Mouse (Mus musculus): ENCODE measurements around the gene Nup107. TPM values are rescaled to one million over a fixed set of nuclear protein-coding genes. Genes with fewer than 3 reads are reported as not detected.
"Not testable (repeated sequence)": the region's sequence is repeated elsewhere in the genome, so short reads cannot be mapped to it uniquely, and the experiment has no call there.

Gene Nup107
- polyA plus RNA-seq, 1 experiment from 2014 or later = 49.8 TPM

GRCm38 (mm10) chr10:117709930-117710603 lies 82.4 kb downstream of the Nup107 start:
- Histone ChIP-seq H3K9ac (ENCODE audit: low read length) (peak overlapping the region; percentile 100), H3K27ac (ENCODE audit: low read length) (peak overlapping the region; percentile 99), H3K4me3 (replicated peaks; ENCODE audit: low read length) (peak overlapping the region; percentile 87), H3K4me1 (ENCODE audit: control insufficient read depth, insufficient read depth, low read length) (peaks cover 14% of the 10 kb centered on the region), H3K36me3 (ENCODE audit: control insufficient read depth, insufficient read depth, low read length) (0 out of 2 replicates have a peak, but pooled peaks cover 4% of the 10 kb centered on the region), H3K4me2 (ENCODE audit: low read depth, low read length) (peak overlapping the region; percentile 70), H3K27me3 (ENCODE audit: control insufficient read depth, insufficient read depth, low read length) (no peaks in the 10 kb centered on the region), H3K9me3 (replicated peaks; ENCODE audit: control insufficient read depth, low read length) (no peaks in the 10 kb centered on the region)
- under 1% methylated on average over 71 of the region's 71 CpGs for WGBS
- ATAC-seq (ENCODE audit: insufficient read depth, low FRiP score) = peak; percentile 81

DNA sequence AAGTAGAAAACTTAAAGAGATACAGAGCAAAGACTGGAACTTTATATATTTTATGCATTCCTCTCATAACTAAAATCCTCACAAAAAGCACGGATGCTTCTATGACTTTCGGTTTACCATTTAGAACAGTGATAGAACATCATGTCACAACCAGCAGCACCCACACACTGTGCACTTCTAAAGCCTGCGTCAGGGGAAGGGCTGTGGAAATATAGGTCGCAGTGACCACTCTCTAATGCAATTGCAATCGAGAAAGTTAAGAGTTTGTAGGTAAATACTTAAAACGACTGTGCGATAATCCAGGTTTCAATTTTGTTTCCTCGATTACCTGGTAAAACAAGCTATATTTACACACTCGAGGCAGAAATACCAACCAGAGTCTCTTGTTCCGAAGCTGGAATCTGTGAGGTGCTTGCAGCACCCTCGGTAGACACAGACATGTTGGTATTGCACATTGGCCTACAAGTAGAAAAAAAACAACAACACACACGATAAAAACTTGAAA lies 83.1 kb downstream of the Nup107 start:
- Histone ChIP-seq H3K4me1 (ENCODE audit: control insufficient read depth, insufficient read depth, low read length) (peaks cover 14% of the 10 kb centered on the region), H3K4me3 (replicated peaks; ENCODE audit: low read length) (peak overlapping the region; percentile 87), H3K9ac (ENCODE audit: low read length) (peak overlapping the region; percentile 100), H3K4me2 (ENCODE audit: low read depth, low read length) (peak overlapping the region; percentile 70), H3K36me3 (ENCODE audit: control insufficient read depth, insufficient read depth, low read length) (0 out of 2 replicates have a peak, but pooled peaks cover 4% of the 10 kb centered on the region), H3K9me3 (replicated peaks; ENCODE audit: control insufficient read depth, low read length) (no peaks in the 10 kb centered on the region), H3K27ac (ENCODE audit: low read length) (peak overlapping the region; percentile 99), H3K27me3 (ENCODE audit: control insufficient read depth, insufficient read depth, low read length) (no peaks in the 10 kb centered on the region)
- ATAC-seq (ENCODE audit: insufficient read depth, low FRiP score) = no peak
- 33% methylated on average over 12 of the region's 12 CpGs for WGBS

- no peaks in the 10 kb centered on the region for H3K27me3 ChIP-seq (ENCODE audit: control insufficient read depth, insufficient read depth, low read length)
- no peaks in the 10 kb centered on the region for H3K9me3 ChIP-seq (replicated peaks; ENCODE audit: control insufficient read depth, low read length)
- H3K4me1 ChIP-seq (ENCODE audit: control insufficient read depth, insufficient read depth, low read length) = peaks cover 14% of the 10 kb centered on the region
- peak overlapping the region; percentile 87 for H3K4me3 ChIP-seq (replicated peaks; ENCODE audit: low read length)
- H3K9ac ChIP-seq (ENCODE audit: low read length) = peak overlapping the region; percentile 57; the same call in 1 of the 2 replicates
- H3K27ac ChIP-seq (ENCODE audit: low read length) = no peak overlapping the region
- peak overlapping the region; percentile 70 for H3K4me2 ChIP-seq (ENCODE audit: low read depth, low read length)
- 0 out of 2 replicates have a peak, but pooled peaks cover 5% of the 10 kb centered on the region for H3K36me3 ChIP-seq (ENCODE audit: control insufficient read depth, insufficient read depth, low read length)
- 65% methylated on average over 9 of the region's 9 CpGs for WGBS
- ATAC-seq (ENCODE audit: insufficient read depth, low FRiP score) = no peak
Observed at GRCm38 (mm10) chr10:117708856-117709255, 83.6 kb downstream of the Nup107 start.

DNA sequence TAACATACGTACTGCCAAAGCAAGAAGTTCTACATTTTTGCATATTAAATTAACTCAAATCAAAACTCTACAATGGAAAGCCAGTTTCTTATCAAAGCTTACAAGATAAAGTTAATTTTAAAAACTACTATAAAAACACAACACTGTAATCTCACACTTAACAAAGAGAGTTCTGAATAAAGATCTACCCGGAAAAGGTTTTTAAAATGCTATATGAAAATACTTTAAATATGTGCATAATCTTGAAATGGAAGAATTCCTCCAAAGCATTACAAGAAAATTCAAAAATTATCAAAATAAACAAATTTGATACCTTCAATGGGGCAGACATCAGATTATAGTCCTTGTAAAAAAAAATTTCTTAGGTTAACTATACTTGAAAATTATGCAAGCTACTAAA lies 84.1 kb downstream of the Nup107 start:
- no peak for ATAC-seq (ENCODE audit: insufficient read depth, low FRiP score)
- 95% methylated on average over 2 of the region's 2 CpGs for WGBS
- Histone ChIP-seq H3K27ac (ENCODE audit: low read length) (no peak overlapping the region), H3K4me3 (replicated peaks; ENCODE audit: low read length) (no peak overlapping the region), H3K4me1 (ENCODE audit: control insufficient read depth, insufficient read depth, low read length) (peaks cover 14% of the 10 kb centered on the region), H3K27me3 (ENCODE audit: control insufficient read depth, insufficient read depth, low read length) (no peaks in the 10 kb centered on the region), H3K4me2 (ENCODE audit: low read depth, low read length) (no peak overlapping the region), H3K36me3 (ENCODE audit: control insufficient read depth, insufficient read depth, low read length) (peaks cover 10% of the 10 kb centered on the region; the same call in 1 of the 2 replicates), H3K9ac (ENCODE audit: low read length) (no peak overlapping the region), H3K9me3 (replicated peaks; ENCODE audit: control insufficient read depth, low read length) (no peaks in the 10 kb centered on the region)

DNA sequence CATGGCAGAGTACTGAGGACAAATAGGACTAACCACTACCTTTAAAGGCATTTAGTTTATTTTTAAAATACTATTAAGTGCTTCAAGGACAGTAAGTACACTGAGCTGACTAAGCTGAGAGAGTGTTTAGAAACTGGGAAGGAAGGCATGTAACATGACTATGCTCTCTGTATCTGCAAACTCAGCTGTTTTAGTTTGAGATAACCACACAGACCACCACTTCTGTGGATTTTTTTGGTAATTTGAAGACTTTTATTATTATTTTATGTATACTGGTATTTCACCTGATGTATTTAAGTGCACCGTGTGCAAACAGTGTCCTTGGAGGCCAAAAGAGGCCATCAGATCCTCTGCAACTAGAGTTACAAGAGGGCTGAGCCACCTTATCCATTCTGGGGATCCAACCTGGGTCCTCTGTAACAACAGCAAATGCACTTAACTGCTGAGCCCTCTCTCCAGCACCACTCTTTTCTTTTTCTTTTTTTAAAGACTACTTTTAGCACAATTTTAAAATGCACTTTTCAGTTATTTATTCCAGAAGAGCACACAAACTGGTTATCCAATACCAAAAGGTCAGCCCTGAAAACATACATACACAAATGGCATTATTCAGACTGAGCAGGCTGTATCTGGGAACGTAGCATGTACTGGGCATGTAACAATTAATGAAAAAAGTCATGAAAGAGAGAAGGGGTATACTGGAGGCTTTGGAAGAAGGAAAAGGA lies 85.2 kb downstream of the Nup107 start:
- no peaks in the 10 kb centered on the region for H3K9me3 ChIP-seq (replicated peaks; ENCODE audit: control insufficient read depth, low read length)
- peaks cover 15% of the 10 kb centered on the region; the same call in 1 of the 2 replicates for H3K36me3 ChIP-seq (ENCODE audit: control insufficient read depth, insufficient read depth, low read length)
- H3K27me3 ChIP-seq (ENCODE audit: control insufficient read depth, insufficient read depth, low read length) = no peaks in the 10 kb centered on the region
- H3K4me1 ChIP-seq (ENCODE audit: control insufficient read depth, insufficient read depth, low read length) = peaks cover 14% of the 10 kb centered on the region
- no peak overlapping the region for H3K4me2 ChIP-seq (ENCODE audit: low read depth, low read length)
- no peak for ATAC-seq (ENCODE audit: insufficient read depth, low FRiP score)
- H3K4me3 ChIP-seq (replicated peaks; ENCODE audit: low read length) = no peak overlapping the region
- no peak overlapping the region for H3K9ac ChIP-seq (ENCODE audit: low read length)
- no peak overlapping the region for H3K27ac ChIP-seq (ENCODE audit: low read length)
- 88% methylated on average over 2 of the region's 2 CpGs for WGBS

DNA sequence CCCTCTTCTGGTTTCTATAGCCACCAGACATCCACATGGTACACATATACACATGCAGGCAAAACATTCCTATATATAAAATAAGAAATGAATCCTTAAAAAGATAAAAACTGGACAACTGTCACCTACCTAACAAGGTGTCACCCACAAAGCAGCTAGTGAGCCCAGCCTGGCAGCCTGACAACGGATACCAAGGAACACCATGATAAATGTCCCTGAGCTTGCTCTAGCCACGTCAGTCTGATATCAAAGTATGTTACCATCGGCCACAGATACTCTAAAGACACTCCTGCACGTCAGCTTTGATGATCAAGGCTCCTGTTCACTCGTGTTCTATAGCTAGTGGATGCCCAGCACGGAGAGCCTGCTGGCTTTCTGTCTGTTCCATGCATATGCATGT lies 86.1 kb downstream of the Nup107 start:
- 83% methylated on average over 6 of the region's 6 CpGs for WGBS
- Histone ChIP-seq H3K9me3 (replicated peaks; ENCODE audit: control insufficient read depth, low read length) (no peaks in the 10 kb centered on the region), H3K27me3 (ENCODE audit: control insufficient read depth, insufficient read depth, low read length) (no peaks in the 10 kb centered on the region), H3K4me2 (ENCODE audit: low read depth, low read length) (no peak overlapping the region), H3K4me1 (ENCODE audit: control insufficient read depth, insufficient read depth, low read length) (peaks cover 14% of the 10 kb centered on the region), H3K36me3 (ENCODE audit: control insufficient read depth, insufficient read depth, low read length) (peaks cover 21% of the 10 kb centered on the region), H3K4me3 (replicated peaks; ENCODE audit: low read length) (no peak overlapping the region), H3K9ac (ENCODE audit: low read length) (no peak overlapping the region), H3K27ac (ENCODE audit: low read length) (no peak overlapping the region)
- ATAC-seq (ENCODE audit: insufficient read depth, low FRiP score) = no peak

DNA sequence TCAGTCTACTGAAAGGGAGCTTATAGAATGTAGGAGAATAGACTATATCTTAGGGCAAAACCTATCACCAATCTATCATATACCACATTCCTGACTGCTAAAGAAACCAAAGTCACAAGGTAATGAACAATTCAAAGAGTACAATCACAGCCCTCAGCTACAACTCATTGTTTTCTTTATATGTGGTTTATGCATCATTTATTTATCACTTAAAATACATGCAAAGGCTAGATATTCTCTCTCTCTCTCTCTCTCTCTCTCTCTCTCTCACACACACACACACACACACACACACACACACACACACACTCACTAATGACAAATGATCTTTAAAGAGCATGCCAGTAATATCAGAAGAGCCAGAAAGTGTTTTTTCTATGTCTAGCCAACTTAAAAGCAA lies 86.7 kb downstream of the Nup107 start:
- Histone ChIP-seq H3K4me3 (replicated peaks; ENCODE audit: low read length) (no peak overlapping the region), H3K9ac (ENCODE audit: low read length) (no peak overlapping the region), H3K9me3 (replicated peaks; ENCODE audit: control insufficient read depth, low read length) (no peaks in the 10 kb centered on the region), H3K27me3 (ENCODE audit: control insufficient read depth, insufficient read depth, low read length) (no peaks in the 10 kb centered on the region), H3K27ac (ENCODE audit: low read length) (no peak overlapping the region), H3K36me3 (ENCODE audit: control insufficient read depth, insufficient read depth, low read length) (peaks cover 21% of the 10 kb centered on the region), H3K4me2 (ENCODE audit: low read depth, low read length) (no peak overlapping the region), H3K4me1 (ENCODE audit: control insufficient read depth, insufficient read depth, low read length) (peaks cover 14% of the 10 kb centered on the region)
- no peak for ATAC-seq (ENCODE audit: insufficient read depth, low FRiP score)

DNA sequence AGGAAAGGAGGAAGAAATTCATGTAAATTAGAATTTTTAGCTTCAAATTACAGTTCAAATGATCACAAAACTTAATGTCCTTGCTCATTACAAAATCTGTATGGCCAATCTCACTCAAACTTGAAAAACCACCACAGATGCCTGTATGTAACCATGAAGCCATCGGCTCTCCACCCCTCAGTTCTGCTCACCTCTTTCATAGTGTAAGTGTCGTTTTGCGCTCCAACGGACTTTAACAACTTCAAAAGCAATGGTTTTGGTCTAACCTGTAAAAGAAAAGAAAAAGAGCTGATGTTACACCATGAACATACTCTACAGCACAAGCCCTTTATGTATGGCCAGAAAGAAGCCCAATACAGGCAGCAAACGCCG lies 87.6 kb downstream of the Nup107 start:
- Histone ChIP-seq H3K27me3 (ENCODE audit: control insufficient read depth, insufficient read depth, low read length) (no peaks in the 10 kb centered on the region), H3K4me3 (replicated peaks; ENCODE audit: low read length) (no peak overlapping the region), H3K27ac (ENCODE audit: low read length) (no peak overlapping the region), H3K4me1 (ENCODE audit: control insufficient read depth, insufficient read depth, low read length) (peaks cover 14% of the 10 kb centered on the region), H3K4me2 (ENCODE audit: low read depth, low read length) (no peak overlapping the region), H3K9me3 (replicated peaks; ENCODE audit: control insufficient read depth, low read length) (no peaks in the 10 kb centered on the region), H3K36me3 (ENCODE audit: control insufficient read depth, insufficient read depth, low read length) (peaks cover 26% of the 10 kb centered on the region), H3K9ac (ENCODE audit: low read length) (no peak overlapping the region)
- 96% methylated on average over 6 of the region's 6 CpGs for WGBS
- no peak for ATAC-seq (ENCODE audit: insufficient read depth, low FRiP score)

DNA sequence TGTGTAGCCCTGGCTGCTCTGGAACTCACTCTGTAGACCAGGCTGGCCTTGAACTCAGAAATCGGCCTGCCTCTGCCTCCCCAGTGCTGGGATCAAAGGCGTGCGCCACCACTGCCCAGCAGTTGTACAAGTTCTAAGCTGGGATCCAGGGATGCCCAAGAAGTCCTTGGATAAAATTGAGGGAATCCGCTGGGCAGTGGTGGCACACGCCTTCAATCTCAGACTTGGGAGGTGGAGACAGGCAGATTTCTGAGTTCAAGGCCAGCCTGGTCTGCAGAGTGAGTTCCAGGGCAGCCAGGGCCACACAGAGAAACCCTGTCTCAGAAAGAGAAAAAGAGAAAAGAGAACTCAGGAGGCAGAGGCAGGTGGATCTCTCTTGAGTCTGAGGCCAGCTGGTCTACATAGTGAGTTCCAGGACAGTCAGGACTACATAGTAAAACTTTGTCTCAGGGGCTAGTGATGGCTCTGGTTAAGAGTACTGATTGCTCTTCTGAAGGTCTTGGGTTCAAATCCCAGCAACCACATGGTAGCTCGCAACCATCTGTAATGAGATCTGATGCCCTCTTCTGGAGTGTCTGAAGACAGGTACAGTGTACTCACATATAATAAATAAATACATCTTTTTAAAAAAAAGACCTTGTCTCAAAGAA lies 88.1 kb downstream of the Nup107 start:
- H3K4me2 ChIP-seq (ENCODE audit: low read depth, low read length); H3K9me3 ChIP-seq (replicated peaks; ENCODE audit: control insufficient read depth, low read length); H3K9ac ChIP-seq (ENCODE audit: low read length); H3K27me3 ChIP-seq (ENCODE audit: control insufficient read depth, insufficient read depth, low read length); ATAC-seq (ENCODE audit: insufficient read depth, low FRiP score); H3K4me3 ChIP-seq (replicated peaks; ENCODE audit: low read length); H3K27ac ChIP-seq (ENCODE audit: low read length): not testable (repeated sequence)
- peaks cover 31% of the 10 kb centered on the region for H3K36me3 ChIP-seq (ENCODE audit: control insufficient read depth, insufficient read depth, low read length)
- peaks cover 14% of the 10 kb centered on the region for H3K4me1 ChIP-seq (ENCODE audit: control insufficient read depth, insufficient read depth, low read length)
- WGBS = 97% methylated on average over 6 of the region's 6 CpGs
